Mouse (Mus musculus): ENCODE measurements at regions not wholly inside any gene's neighbourhood (a gene's known extent, or its start where the extent isn't known, plus 50 kb on each side); places are given as distances from the start of the nearest gene placed in this dataset.
A peak's percentile ranks its signal among the peaks of the same experiment; 100 is the strongest.

- no peak for TF ChIP-seq CTCF (conservative IDR thresholded peaks at IDR 0.05)
- H3K4me3 ChIP-seq = peak overlapping the region; percentile 22; the same call in 1 of the 2 replicates
- H3K27ac ChIP-seq = no peak overlapping the region
- DNase-seq (ENCODE audit: low spot score in 2 of 2) = peak; percentile 6 to 16
These were observed 457.1 kb downstream of the Tmem38b start for GRCm38 (mm10) chr4:54282934-54283333.

- no peak overlapping the region for H3K4me3 ChIP-seq
- no peak overlapping the region for H3K27ac ChIP-seq
- TF ChIP-seq CTCF (conservative IDR thresholded peaks at IDR 0.05) = peak; percentile 53
- DNase-seq (ENCODE audit: low spot score in 2 of 2) = no peak
These were observed 488.0 kb downstream of the Tmem38b start for GRCm38 (mm10) chr4:54313804-54314203.

- H3K27ac ChIP-seq = no peak overlapping the region
- TF ChIP-seq CTCF (conservative IDR thresholded peaks at IDR 0.05) = no peak
- no peak for DNase-seq (ENCODE audit: low spot score in 2 of 2)
- H3K4me3 ChIP-seq = no peak overlapping the region
These were observed 499.0 kb downstream of the Tmem38b start for GRCm38 (mm10) chr4:54324851-54325250.

- TF ChIP-seq CTCF (conservative IDR thresholded peaks at IDR 0.05) = no peak
- peak overlapping the region; percentile 76 for H3K27ac ChIP-seq
- DNase-seq (ENCODE audit: low spot score in 2 of 2) = peak; percentile 48 to 75
- H3K4me3 ChIP-seq = no peak overlapping the region
These were observed 502.4 kb downstream of the Tmem38b start for GRCm38 (mm10) chr4:54328273-54328672.

GRCm38 (mm10) chr4:54328711-54329427 is 503.0 kb downstream of the Tmem38b start:
- peak overlapping the region; percentile 76 for H3K27ac ChIP-seq
- DNase-seq (ENCODE audit: low spot score in 2 of 2) = peak in 1 of 2 experiments; percentile 31
- H3K4me3 ChIP-seq = peak overlapping the region; percentile 34
- peak; percentile 68 for TF ChIP-seq CTCF (conservative IDR thresholded peaks at IDR 0.05)

- TF ChIP-seq CTCF (conservative IDR thresholded peaks at IDR 0.05) = no peak; the same call in 1 of the 2 replicates
- H3K27ac ChIP-seq = no peak overlapping the region
- no peak overlapping the region for H3K4me3 ChIP-seq
- no peak for DNase-seq (ENCODE audit: low spot score in 2 of 2)
These were observed 504.8 kb downstream of the Tmem38b start for GRCm38 (mm10) chr4:54330686-54331085.

- TF ChIP-seq CTCF (conservative IDR thresholded peaks at IDR 0.05) = no peak
- Histone ChIP-seq H3K4me3 (no peak overlapping the region; the same call in 1 of the 2 replicates), H3K27ac (peak overlapping the region; percentile 24; the same call in 1 of the 2 replicates)
These were observed 505.9 kb downstream of the Tmem38b start for GRCm38 (mm10) chr4:54331588-54332211.

GRCm38 (mm10) chr4:54332261-54332660 is 506.4 kb downstream of the Tmem38b start:
- Histone ChIP-seq H3K4me3 (no peak overlapping the region), H3K27ac (peak overlapping the region; percentile 24; the same call in 1 of the 2 replicates)
- no peak for TF ChIP-seq CTCF (conservative IDR thresholded peaks at IDR 0.05)
- DNase-seq (ENCODE audit: low spot score in 2 of 2) = no peak

More at GRCm38 (mm10) chr4:54331588-54332211, 505.9 kb downstream of the Tmem38b start:
- DNase-seq (ENCODE audit: low spot score in 2 of 2) = no peak

GRCm38 (mm10) chr4:54338556-54338955 is 512.7 kb downstream of the Tmem38b start:
- TF ChIP-seq CTCF (conservative IDR thresholded peaks at IDR 0.05) = no peak
- no peak for DNase-seq (ENCODE audit: low spot score in 2 of 2)
- peak overlapping the region; percentile 57; the same call in 1 of the 2 replicates for H3K27ac ChIP-seq
- no peak overlapping the region for H3K4me3 ChIP-seq

GRCm38 (mm10) chr4:54340106-54340505 is 514.3 kb downstream of the Tmem38b start:
- H3K4me3 ChIP-seq = no peak overlapping the region
- TF ChIP-seq CTCF (conservative IDR thresholded peaks at IDR 0.05) = no peak
- DNase-seq (ENCODE audit: low spot score in 2 of 2) = no peak
- H3K27ac ChIP-seq = no peak overlapping the region

GRCm38 (mm10) chr4:54353657-54354390 is 528.0 kb downstream of the Tmem38b start:
- no peak for DNase-seq (ENCODE audit: low spot score in 2 of 2)
- H3K27ac ChIP-seq = no peak overlapping the region
- no peak overlapping the region for H3K4me3 ChIP-seq
- TF ChIP-seq CTCF (conservative IDR thresholded peaks at IDR 0.05) = peak; percentile 29

GRCm38 (mm10) chr4:54354391-54354726 is 528.5 kb downstream of the Tmem38b start:
- no peak for DNase-seq (ENCODE audit: low spot score in 2 of 2)
- Histone ChIP-seq H3K4me3 (no peak overlapping the region), H3K27ac (no peak overlapping the region)
- no peak for TF ChIP-seq CTCF (conservative IDR thresholded peaks at IDR 0.05)

- no peak for DNase-seq (ENCODE audit: low spot score in 2 of 2)
- TF ChIP-seq CTCF (conservative IDR thresholded peaks at IDR 0.05) = no peak
- Histone ChIP-seq H3K4me3 (no peak overlapping the region), H3K27ac (no peak overlapping the region)
These were observed 529.7 kb downstream of the Tmem38b start for GRCm38 (mm10) chr4:54355381-54356040.

Data from layer of hippocampus, adult 2 months (tissue).